Mouse (Mus musculus): ENCODE results near the gene Cpox. TPM values are rescaled to one million over a fixed set of nuclear protein-coding genes. Genes with fewer than 3 reads are reported as not detected.
"Not testable (repeated sequence)": the region's sequence is repeated elsewhere in the genome, so short reads cannot be mapped to it uniquely, and the experiment has no call there.

Cpox gene
- polyA plus RNA-seq, 1 experiment from 2014 or later, result 22.5 TPM

- Histone ChIP-seq H3K9ac (no peak overlapping the region), H3K9me3 (replicated peaks) (no peaks in the 10 kb centered on the region), H3K4me1 (no peaks in the 10 kb centered on the region), H3K4me3 (no peak overlapping the region), H3K27ac (no peak overlapping the region), H3K36me3 (no peaks in the 10 kb centered on the region), H3K4me2 (replicated peaks) (no peak overlapping the region), H3K27me3 (no peaks in the 10 kb centered on the region)
- no peak for ATAC-seq (ENCODE audit: low FRiP score)
- WGBS, result 95% methylated on average over 10 of the region's 10 CpGs
These were observed 20.1 kb upstream of the Cpox start for GRCm38 (mm10) chr16:58649979-58650378.

GRCm38 (mm10) chr16:58655751-58656150, 14.3 kb upstream of the Cpox start:
- Histone ChIP-seq H3K4me3 (no peak overlapping the region), H3K9me3 (replicated peaks) (no peaks in the 10 kb centered on the region), H3K27me3 (no peaks in the 10 kb centered on the region), H3K4me1 (no peaks in the 10 kb centered on the region), H3K9ac (no peak overlapping the region), H3K27ac (no peak overlapping the region), H3K36me3 (no peaks in the 10 kb centered on the region), H3K4me2 (replicated peaks) (no peak overlapping the region)
- no peak for ATAC-seq (ENCODE audit: low FRiP score)

GRCm38 (mm10) chr16:58656526-58656925, 13.6 kb upstream of the Cpox start:
- WGBS, result 82% methylated on average over 4 of the region's 4 CpGs
- Histone ChIP-seq H3K27ac (no peak overlapping the region), H3K27me3 (no peaks in the 10 kb centered on the region), H3K9me3 (replicated peaks) (no peaks in the 10 kb centered on the region), H3K4me1 (no peaks in the 10 kb centered on the region), H3K36me3 (no peaks in the 10 kb centered on the region), H3K4me2 (replicated peaks) (no peak overlapping the region), H3K9ac (no peak overlapping the region), H3K4me3 (no peak overlapping the region)
- ATAC-seq (ENCODE audit: low FRiP score), result no peak

- H3K4me3 ChIP-seq, result no peak overlapping the region
- no peak for ATAC-seq (ENCODE audit: low FRiP score)
- WGBS, result 94% methylated on average over 6 of the region's 6 CpGs
These were observed 11.4 kb upstream of the Cpox start for GRCm38 (mm10) chr16:58658668-58659067.

GRCm38 (mm10) chr16:58661826-58662225, 8.3 kb upstream of the Cpox start:
- Histone ChIP-seq H3K4me3 (no peak overlapping the region), H3K9ac (no peak overlapping the region), H3K27me3 (no peaks in the 10 kb centered on the region), H3K27ac (no peak overlapping the region), H3K4me1 (no peaks in the 10 kb centered on the region), H3K36me3 (no peaks in the 10 kb centered on the region), H3K4me2 (replicated peaks) (no peak overlapping the region), H3K9me3 (replicated peaks) (no peaks in the 10 kb centered on the region)
- WGBS, result 83% methylated on average over 5 of the region's 5 CpGs
- ATAC-seq (ENCODE audit: low FRiP score), result no peak

More at GRCm38 (mm10) chr16:58658668-58659067, 11.4 kb upstream of the Cpox start:
- Histone ChIP-seq H3K9me3 (replicated peaks) (no peaks in the 10 kb centered on the region), H3K4me1 (no peaks in the 10 kb centered on the region), H3K27me3 (no peaks in the 10 kb centered on the region), H3K36me3 (no peaks in the 10 kb centered on the region), H3K4me2 (replicated peaks) (no peak overlapping the region), H3K9ac (no peak overlapping the region), H3K27ac (no peak overlapping the region)

- ATAC-seq (ENCODE audit: low FRiP score), result no peak
- no peaks in the 10 kb centered on the region for H3K36me3 ChIP-seq
- H3K27ac ChIP-seq, result no peak overlapping the region
- H3K4me1 ChIP-seq, result no peaks in the 10 kb centered on the region
- no peaks in the 10 kb centered on the region for H3K9me3 ChIP-seq (replicated peaks)
- no peaks in the 10 kb centered on the region for H3K27me3 ChIP-seq
- no peak overlapping the region for H3K4me2 ChIP-seq (replicated peaks)
- no peak overlapping the region for H3K4me3 ChIP-seq
- no peak overlapping the region for H3K9ac ChIP-seq
These were observed 7.8 kb upstream of the Cpox start for GRCm38 (mm10) chr16:58662287-58662791.

- Histone ChIP-seq H3K9ac (no peak overlapping the region), H3K9me3 (replicated peaks) (no peaks in the 10 kb centered on the region), H3K4me3 (no peak overlapping the region), H3K27ac (no peak overlapping the region), H3K36me3 (no peaks in the 10 kb centered on the region), H3K4me2 (replicated peaks) (no peak overlapping the region), H3K4me1 (no peaks in the 10 kb centered on the region), H3K27me3 (no peaks in the 10 kb centered on the region)
- 70% methylated on average over 5 of the region's 5 CpGs for WGBS
- ATAC-seq (ENCODE audit: low FRiP score), result no peak
These were observed 7.1 kb upstream of the Cpox start for GRCm38 (mm10) chr16:58663021-58663420.

GRCm38 (mm10) chr16:58663816-58664215, 6.3 kb upstream of the Cpox start:
- Histone ChIP-seq H3K9me3 (replicated peaks) (no peaks in the 10 kb centered on the region), H3K4me1 (no peaks in the 10 kb centered on the region), H3K27ac (no peak overlapping the region), H3K36me3 (no peaks in the 10 kb centered on the region), H3K9ac (no peak overlapping the region), H3K4me3 (no peak overlapping the region), H3K27me3 (no peaks in the 10 kb centered on the region), H3K4me2 (replicated peaks) (no peak overlapping the region)
- WGBS, result 89% methylated on average over 2 of the region's 2 CpGs
- ATAC-seq (ENCODE audit: low FRiP score), result no peak

GRCm38 (mm10) chr16:58665137-58665536, 5.0 kb upstream of the Cpox start:
- not testable (repeated sequence) for H3K27ac ChIP-seq; H3K9me3 ChIP-seq (replicated peaks); H3K9ac ChIP-seq; H3K4me1 ChIP-seq; H3K4me2 ChIP-seq (replicated peaks); H3K4me3 ChIP-seq; ATAC-seq (ENCODE audit: low FRiP score); H3K36me3 ChIP-seq; H3K27me3 ChIP-seq

- H3K9me3 ChIP-seq (replicated peaks); H3K4me3 ChIP-seq; ATAC-seq (ENCODE audit: low FRiP score); H3K4me1 ChIP-seq; H3K9ac ChIP-seq; H3K36me3 ChIP-seq; H3K4me2 ChIP-seq (replicated peaks); H3K27ac ChIP-seq; H3K27me3 ChIP-seq: not testable (repeated sequence)
- WGBS, result 83% methylated on average over 3 of the region's 3 CpGs
These were observed 3.4 kb upstream of the Cpox start for GRCm38 (mm10) chr16:58666681-58667080.

- ATAC-seq (ENCODE audit: low FRiP score), result no peak
- Histone ChIP-seq H3K4me1 (peaks cover 8% of the 10 kb centered on the region), H3K27me3 (no peaks in the 10 kb centered on the region), H3K9me3 (replicated peaks) (no peaks in the 10 kb centered on the region), H3K36me3 (peaks cover 2% of the 10 kb centered on the region; the same call in 1 of the 2 replicates), H3K4me3 (no peak overlapping the region), H3K27ac (no peak overlapping the region), H3K4me2 (replicated peaks) (no peak overlapping the region), H3K9ac (no peak overlapping the region)
- WGBS, result 82% methylated on average over 3 of the region's 3 CpGs
These were observed 1.5 kb upstream of the Cpox start for GRCm38 (mm10) chr16:58668586-58668985.

GRCm38 (mm10) chr16:58669264-58669663, 828 bp upstream of the Cpox start:
- H3K4me3 ChIP-seq, result no peak overlapping the region
- H3K4me1 ChIP-seq, result peaks cover 8% of the 10 kb centered on the region
- 64% methylated on average over 5 of the region's 5 CpGs for WGBS
- no peak overlapping the region for H3K9ac ChIP-seq
- H3K27ac ChIP-seq, result no peak overlapping the region
- ATAC-seq (ENCODE audit: low FRiP score), result no peak
- H3K4me2 ChIP-seq (replicated peaks), result peak overlapping the region; percentile 75
- no peaks in the 10 kb centered on the region for H3K9me3 ChIP-seq (replicated peaks)
- no peaks in the 10 kb centered on the region for H3K27me3 ChIP-seq
- peaks cover 8% of the 10 kb centered on the region for H3K36me3 ChIP-seq

- Histone ChIP-seq H3K27me3 (no peaks in the 10 kb centered on the region), H3K36me3 (peaks cover 20% of the 10 kb centered on the region), H3K4me2 (replicated peaks) (peak overlapping the region; percentile 75), H3K4me3 (peak overlapping the region; percentile 95), H3K9me3 (replicated peaks) (no peaks in the 10 kb centered on the region), H3K27ac (peak overlapping the region; percentile 87), H3K9ac (peak overlapping the region; percentile 88), H3K4me1 (peaks cover 8% of the 10 kb centered on the region)
- peak; percentile 46 for ATAC-seq (ENCODE audit: low FRiP score)
- under 1% methylated on average over 25 of the region's 25 CpGs for WGBS
These were observed 551 bp downstream of the Cpox start for GRCm38 (mm10) chr16:58670643-58671042.

Measured in hindbrain, embryonic 12.5 days (tissue).